Mouse (Mus musculus) B cell, adult 2 months (primary cell): ENCODE measurements at regions not wholly inside any gene's neighbourhood (a gene's known extent, or its start where the extent isn't known, plus 50 kb on each side); places are given as distances from the start of the nearest gene placed in this dataset.
A peak's percentile ranks its signal among the peaks of the same experiment; 100 is the strongest.
"Not testable (repeated sequence)": the region's sequence is repeated elsewhere in the genome, so short reads cannot be mapped to it uniquely, and the experiment has no call there.

Experiments
- DNase-seq, 2 experiments: peaks; one replicate each; pipeline ENCODE4 v3.0.0; 2022

- not testable (repeated sequence) for DNase-seq
These were observed 105.7 kb upstream of the Afdn start for GRCm38 (mm10) chr17:13654606-13655005.

DNA sequence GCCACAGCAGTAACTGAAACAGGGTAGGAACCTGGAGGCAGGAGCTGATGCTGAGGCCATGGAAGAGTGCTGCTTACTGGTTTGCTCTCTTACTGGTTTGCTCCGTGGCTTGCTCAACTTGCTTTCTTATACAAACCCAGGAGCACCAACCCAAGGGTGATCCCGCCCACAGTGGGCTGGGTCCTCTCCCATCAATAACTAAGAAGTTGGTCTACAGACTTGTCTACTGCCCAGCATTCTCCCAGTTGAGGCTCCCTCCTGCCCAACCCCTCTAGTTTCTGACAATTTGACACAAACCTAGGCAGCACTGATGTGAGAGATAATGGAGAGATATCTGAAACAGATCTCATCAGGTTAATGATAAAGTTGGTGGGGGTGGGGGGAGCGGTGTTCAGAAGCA, 104.3 kb upstream of the Afdn start:
- DNase-seq, result no peak

DNA sequence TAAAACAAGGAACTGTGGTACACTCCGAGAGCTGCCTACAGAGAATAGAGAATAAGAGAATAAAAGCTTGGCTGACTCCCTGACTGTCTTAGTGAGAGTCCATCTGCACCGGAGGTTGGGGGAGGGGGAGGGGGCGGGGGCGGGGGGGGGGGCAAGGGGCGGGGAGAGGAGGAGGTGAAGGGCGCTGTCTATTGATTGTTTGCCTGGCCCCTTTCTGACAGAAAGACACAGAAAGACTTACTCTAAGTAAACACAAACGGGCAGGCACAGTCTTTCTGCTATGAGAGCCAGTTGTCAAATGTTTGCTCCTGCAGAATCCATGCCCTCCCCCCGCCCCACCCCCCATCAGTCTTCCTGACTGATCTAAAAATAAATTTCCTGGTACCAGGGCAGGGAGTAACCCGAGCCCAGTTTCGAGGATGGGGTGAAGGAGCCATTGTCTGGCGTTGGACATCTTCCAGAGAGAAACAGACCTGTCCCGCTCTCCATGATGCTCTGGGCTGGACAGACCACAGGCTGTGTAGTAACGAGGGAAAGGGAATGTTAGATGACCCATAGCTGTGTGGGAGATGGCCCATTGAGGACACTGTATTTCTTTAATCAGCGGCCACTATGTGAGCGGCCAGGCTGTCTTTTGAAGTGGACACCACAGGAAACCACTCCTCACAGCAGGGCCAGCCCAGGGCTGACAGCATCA, 103.7 kb upstream of the Afdn start:
- no peak for DNase-seq

- no peak for DNase-seq
These were observed 103.2 kb upstream of the Afdn start for GRCm38 (mm10) chr17:13657182-13657562.

DNA sequence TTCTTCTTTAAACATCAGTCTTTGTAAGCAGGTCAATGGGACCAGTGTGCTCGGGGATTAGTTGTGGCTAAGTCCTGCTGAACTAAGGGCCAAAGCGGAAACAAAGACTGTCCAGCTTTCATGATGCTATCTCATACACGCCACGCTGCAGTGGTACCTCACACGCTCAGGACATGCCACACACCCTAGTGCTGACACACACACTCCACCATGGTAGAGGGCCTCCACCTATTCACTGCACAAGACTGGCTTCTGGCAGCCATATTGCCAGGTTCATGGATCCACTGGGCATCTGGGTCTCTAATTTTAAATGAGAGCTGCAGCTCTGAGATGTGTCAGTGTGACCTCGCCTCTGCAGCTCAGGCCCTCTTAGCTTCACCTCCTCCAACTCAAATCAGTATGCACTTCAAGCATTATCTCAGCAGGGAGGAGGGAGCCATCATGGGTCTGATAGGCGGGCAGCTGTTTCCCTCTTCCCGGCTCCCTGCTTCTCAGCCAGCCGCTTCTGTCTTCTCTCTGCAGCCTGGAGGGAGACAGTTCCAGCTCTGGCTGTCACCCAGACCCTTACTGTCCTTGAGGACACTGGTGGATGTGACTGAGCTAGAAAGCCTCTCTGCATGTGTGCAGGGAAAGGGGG, 102.6 kb upstream of the Afdn start:
- DNase-seq, result no peak

- DNase-seq, result no peak
These were observed 101.9 kb upstream of the Afdn start for GRCm38 (mm10) chr17:13658321-13658978.

DNA sequence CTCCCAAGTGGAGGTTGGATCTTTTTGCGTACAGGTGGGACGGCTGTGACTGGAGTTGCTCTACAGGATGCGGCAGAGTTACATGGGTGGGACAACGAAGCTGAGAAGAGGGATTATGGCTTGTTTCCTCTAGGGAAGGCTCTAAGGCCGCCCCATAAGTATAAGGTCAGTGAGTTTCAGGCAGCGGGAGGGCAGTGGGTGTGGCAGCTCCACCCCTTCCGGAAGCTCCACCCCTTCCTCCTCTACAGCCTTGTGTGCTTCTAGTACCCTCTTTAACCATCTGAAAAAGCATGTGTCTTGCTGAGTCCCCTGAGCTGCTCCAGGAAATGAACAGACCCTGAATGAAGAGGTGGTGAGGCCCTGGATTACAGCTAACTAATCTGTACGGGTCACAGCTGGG, 101.2 kb upstream of the Afdn start:
- peak; percentile 67 to 69 for DNase-seq

DNA sequence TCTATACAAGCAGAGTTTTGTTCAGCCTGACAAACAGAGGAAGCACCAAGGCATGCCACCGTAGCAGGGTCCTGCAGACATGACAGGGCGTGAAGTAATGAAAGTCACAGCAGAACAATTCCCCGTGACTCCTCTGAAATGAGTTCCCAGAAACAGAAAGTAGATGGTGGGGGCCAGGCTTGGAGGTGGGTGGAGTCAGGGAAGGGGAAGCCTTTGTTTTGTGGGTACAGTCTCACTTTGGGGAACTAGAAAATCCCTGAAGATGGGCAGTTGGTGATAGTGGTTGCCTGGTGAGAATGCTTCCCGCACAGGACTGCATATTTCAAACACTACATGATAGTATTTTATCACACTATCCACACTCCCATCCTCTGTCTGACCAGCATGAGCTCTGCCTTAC, 100.4 kb upstream of the Afdn start:
- peak; percentile 42 to 54 for DNase-seq

GRCm38 (mm10) chr17:13661023-13661422, 99.3 kb upstream of the Afdn start:
- no peak for DNase-seq

- DNase-seq, result no peak
These were observed 98.2 kb upstream of the Afdn start for GRCm38 (mm10) chr17:13662152-13662551.
